Mouse (Mus musculus) macrophage (primary cell): ENCODE data around the gene Ipo5. TPM values are rescaled to one million over a fixed set of nuclear protein-coding genes. Genes with fewer than 3 reads are reported as not detected.

Experiments used
- H3K27ac ChIP-seq: fragments of 350-480 bp; formaldehyde crosslinking; 2 replicates; pipeline ENCODE4 v1.9.0; 2021
- H3K36me3 ChIP-seq: fragments of 350-480 bp; formaldehyde crosslinking; 2 replicates; pipeline ENCODE4 v1.9.0; 2021; ENCODE audit errors: inconsistent target
- H3K4me3 ChIP-seq: fragments of 350-480 bp; formaldehyde crosslinking; 2 replicates; pipeline ENCODE4 v1.9.0; 2021; ENCODE audit errors: inconsistent target
- H3K79me2 ChIP-seq: fragments of 350-480 bp; formaldehyde crosslinking; 2 replicates; pipeline ENCODE4 v1.9.0; 2021; ENCODE audit errors: inconsistent target
- WGBS: methylation state at CpG from one replicate; pipeline ENCODE4 v1.1.7; 2026; ENCODE audit warnings: inconsistent platforms; ENCODE audit not compliant: missing documents; 5-methylcytosine and 5-hydroxymethylcytosine counted together
- polyA plus RNA-seq: library from polyadenylated mRNA; stranded (reverse); fragments of 250-400 nt; gene quantifications from 3 replicates; pipeline ENCODE4 v1.2.4, GENCODE M21; 2018; ENCODE audit warnings: inconsistent platforms

Ipo5 gene
- polyA plus RNA-seq, 1 experiment from 2014 or later: 133 TPM

- Histone ChIP-seq H3K36me3 (no peaks in the 10 kb centered on the region), H3K79me2 (no peaks in the 10 kb centered on the region), H3K4me3 (no peak overlapping the region), H3K27ac (no peak overlapping the region)
- WGBS: 93% methylated on average over 11 of the region's 11 CpGs
Measured at GRCm38 (mm10) chr14:120896613-120897012, 14.4 kb upstream of the Ipo5 start.

DNA sequence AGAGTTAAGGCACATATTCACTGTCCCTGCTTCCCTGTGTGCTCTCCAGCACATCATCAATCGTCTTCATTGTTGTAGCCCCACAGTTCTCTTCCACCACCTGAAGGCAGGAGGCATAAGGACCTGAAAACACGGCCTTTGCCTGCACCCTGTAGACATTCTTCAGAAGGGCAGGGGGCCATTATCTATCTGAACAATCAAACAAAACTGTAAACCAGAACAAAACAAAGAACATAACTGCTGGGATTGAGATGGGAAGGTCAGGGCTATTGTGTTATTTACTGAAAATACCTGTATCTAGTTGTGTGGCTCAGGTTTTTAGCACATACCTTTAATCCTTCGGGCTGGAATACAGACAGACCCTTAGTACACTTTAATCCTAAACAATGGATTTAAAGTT is 12.1 kb upstream of the Ipo5 start:
- 92% methylated on average over 3 of the region's 3 CpGs for WGBS
- no peak overlapping the region for H3K27ac ChIP-seq
- H3K79me2 ChIP-seq: no peaks in the 10 kb centered on the region
- H3K36me3 ChIP-seq: no peaks in the 10 kb centered on the region
- H3K4me3 ChIP-seq: no peak overlapping the region

GRCm38 (mm10) chr14:120909396-120909795 is 1.6 kb upstream of the Ipo5 start:
- WGBS: 95% methylated on average over 3 of the region's 3 CpGs
- peaks cover 28% of the 10 kb centered on the region for H3K79me2 ChIP-seq
- H3K27ac ChIP-seq: no peak overlapping the region
- H3K36me3 ChIP-seq: no peaks in the 10 kb centered on the region
- no peak overlapping the region for H3K4me3 ChIP-seq

DNA sequence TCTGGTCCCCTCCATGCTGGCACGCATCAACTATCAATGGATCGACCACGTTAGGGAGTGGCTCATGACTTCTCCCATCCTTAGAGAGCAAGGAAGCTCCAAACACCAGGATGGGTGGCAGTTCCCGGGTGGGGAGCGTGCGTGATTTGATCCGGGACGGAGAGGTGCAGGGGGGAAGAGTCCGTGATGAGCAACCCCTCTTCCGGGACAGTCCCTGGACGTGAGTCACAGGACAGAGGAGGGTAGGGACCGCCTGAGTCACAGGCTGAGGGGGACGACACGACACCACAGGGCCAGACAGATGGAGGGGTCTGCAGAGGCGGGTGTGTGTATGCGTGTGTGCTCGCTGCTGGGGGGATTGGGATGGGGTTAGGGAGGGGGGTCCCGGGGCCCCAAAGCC is 704 bp upstream of the Ipo5 start:
- H3K27ac ChIP-seq: peak overlapping the region; percentile 43

GRCm38 (mm10) chr14:120911388-120911901 is 421 bp downstream of the Ipo5 start:
- WGBS: 0% methylated on average over 51 of the region's 63 CpGs
- H3K79me2 ChIP-seq: peaks cover 48% of the 10 kb centered on the region

More for the DNA sequence above, 704 bp upstream of the Ipo5 start:
- H3K4me3 ChIP-seq: peak overlapping the region; percentile 49
- WGBS: under 1% methylated on average over 18 of the region's 18 CpGs
- no peaks in the 10 kb centered on the region for H3K36me3 ChIP-seq
- peaks cover 37% of the 10 kb centered on the region for H3K79me2 ChIP-seq

GRCm38 (mm10) chr14:120912090-120912710 is 1.2 kb downstream of the Ipo5 start:
- 0 out of 2 replicates have a peak, but pooled peaks cover 4% of the 10 kb centered on the region for H3K36me3 ChIP-seq
- WGBS: 48% methylated on average over 11 of the region's 11 CpGs
- peak overlapping the region; percentile 75 for H3K4me3 ChIP-seq
- H3K79me2 ChIP-seq: peaks cover 56% of the 10 kb centered on the region
- peak overlapping the region; percentile 65 for H3K27ac ChIP-seq

More at GRCm38 (mm10) chr14:120911388-120911901, 421 bp downstream of the Ipo5 start:
- H3K4me3 ChIP-seq: peak overlapping the region; percentile 75
- no peaks in the 10 kb centered on the region for H3K36me3 ChIP-seq
- peak overlapping the region; percentile 65 for H3K27ac ChIP-seq

DNA sequence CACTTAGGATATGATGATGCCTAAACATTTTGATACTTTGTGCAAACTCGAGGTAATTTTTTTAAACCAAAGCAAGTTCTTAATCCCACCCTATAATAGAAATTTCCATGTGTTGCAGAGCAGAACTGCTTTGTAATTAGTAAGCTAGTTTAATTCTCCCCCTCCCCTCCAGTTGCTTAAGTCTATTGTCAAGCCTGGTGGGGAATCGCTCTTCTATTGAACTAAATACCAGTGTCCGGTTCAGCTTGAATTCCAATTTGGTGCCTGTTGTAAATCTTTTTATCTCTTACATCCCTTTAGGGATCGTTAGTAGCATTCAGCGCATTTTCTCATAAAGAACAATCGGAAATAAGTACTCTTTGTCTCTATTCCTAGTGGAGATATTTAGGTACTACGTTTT is 1.9 kb downstream of the Ipo5 start:
- 85% methylated on average over 7 of the region's 7 CpGs for WGBS
- Histone ChIP-seq H3K79me2 (peaks cover 63% of the 10 kb centered on the region), H3K36me3 (0 out of 2 replicates have a peak, but pooled peaks cover 11% of the 10 kb centered on the region), H3K27ac (no peak overlapping the region), H3K4me3 (peak overlapping the region; percentile 75; the same call in 1 of the 2 replicates)

DNA sequence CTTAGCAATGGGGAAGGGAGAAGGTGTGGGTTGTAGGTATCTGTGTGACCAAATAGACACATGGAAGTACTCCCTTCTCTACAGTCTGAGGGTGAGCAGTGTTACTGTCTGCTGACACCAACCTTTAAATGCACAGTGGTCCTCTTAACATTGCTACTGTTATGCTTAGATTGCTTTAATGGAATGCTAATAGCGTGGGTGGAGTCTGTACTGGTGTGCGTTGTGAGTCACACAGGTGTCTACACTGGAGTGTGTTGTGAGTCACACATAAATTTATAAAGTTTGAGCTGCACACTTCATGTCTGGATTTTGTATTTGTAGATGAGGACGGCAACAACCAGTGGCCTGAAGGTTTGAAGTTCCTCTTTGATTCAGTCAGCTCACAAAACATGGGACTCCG is 10.8 kb downstream of the Ipo5 start:
- 90% methylated on average over 4 of the region's 4 CpGs for WGBS

GRCm38 (mm10) chr14:120924044-120924443 is 13.0 kb downstream of the Ipo5 start:
- WGBS: 95% methylated on average over 4 of the region's 4 CpGs
- H3K79me2 ChIP-seq: peaks cover 5% of the 10 kb centered on the region; the same call in 1 of the 2 replicates
- peaks cover 47% of the 10 kb centered on the region for H3K36me3 ChIP-seq
- no peak overlapping the region for H3K4me3 ChIP-seq
- peak overlapping the region; percentile 84 for H3K27ac ChIP-seq

More for the DNA sequence above, 10.8 kb downstream of the Ipo5 start:
- no peak overlapping the region for H3K27ac ChIP-seq
- H3K79me2 ChIP-seq: peaks cover 27% of the 10 kb centered on the region
- H3K4me3 ChIP-seq: no peak overlapping the region
- peaks cover 54% of the 10 kb centered on the region; the same call in 1 of the 2 replicates for H3K36me3 ChIP-seq

DNA sequence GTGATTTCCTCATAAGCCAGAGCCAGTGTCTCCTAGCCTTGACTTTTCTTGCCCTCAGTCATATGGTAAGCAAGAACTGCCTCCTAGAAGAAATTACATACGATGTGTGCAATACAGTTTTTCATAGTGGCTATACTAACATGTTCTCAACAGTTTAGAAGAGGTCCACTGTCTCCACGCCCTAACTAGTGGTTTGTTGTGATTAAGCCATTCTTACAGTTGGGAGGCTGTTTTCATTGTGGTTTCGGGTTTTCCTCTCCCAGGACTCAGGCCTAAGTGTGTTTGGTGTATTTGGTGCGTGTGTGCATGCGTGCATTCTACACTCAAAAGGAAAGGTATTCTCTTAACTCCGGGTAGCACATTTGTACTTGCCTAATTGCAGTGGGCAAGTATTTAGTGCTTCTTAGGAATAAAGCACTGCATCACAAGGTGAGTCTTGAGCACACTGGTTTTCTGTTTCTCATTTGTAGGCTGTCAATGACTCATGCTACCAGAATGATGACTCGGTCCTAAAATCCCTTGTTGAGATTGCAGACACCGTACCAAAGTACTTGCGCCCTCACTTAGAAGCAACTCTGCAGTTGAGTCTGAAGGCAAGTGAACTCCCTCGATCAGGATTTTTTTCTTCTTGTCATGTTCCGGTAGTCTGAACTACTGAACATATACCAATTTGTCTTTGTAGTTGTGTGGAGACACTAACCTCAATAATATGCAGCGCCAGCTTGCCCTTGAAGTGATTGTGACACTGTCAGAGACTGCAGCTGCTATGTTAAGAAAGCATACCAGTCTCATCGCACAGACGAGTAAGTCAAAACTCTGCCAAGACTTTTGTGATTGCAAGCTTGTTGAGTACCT is 14.9 kb downstream of the Ipo5 start:
- Histone ChIP-seq H3K79me2 (no peaks in the 10 kb centered on the region; the same call in 1 of the 2 replicates), H3K4me3 (no peak overlapping the region), H3K36me3 (peaks cover 53% of the 10 kb centered on the region), H3K27ac (peak overlapping the region; percentile 84)
- 86% methylated on average over 14 of the region's 14 CpGs for WGBS

DNA sequence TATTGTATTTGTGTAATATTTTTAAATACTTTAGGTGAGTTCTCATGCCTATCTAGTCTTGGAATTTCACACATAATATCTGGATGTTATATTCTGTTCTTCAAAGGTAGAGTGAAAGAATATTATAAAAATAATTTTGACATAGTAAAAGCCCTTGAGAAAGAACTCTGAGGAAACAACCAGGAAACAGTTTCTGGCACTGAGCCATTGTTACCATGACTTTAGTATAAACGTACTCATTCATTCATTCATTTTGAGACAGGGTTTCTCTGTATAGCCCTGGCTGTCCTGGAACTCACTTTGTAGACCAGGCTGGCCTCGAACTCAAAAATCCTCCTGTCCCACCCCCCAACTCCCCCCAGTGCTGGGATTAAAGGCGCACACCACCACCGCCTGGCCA is 20.2 kb downstream of the Ipo5 start:
- Histone ChIP-seq H3K36me3 (peaks cover 79% of the 10 kb centered on the region), H3K27ac (no peak overlapping the region), H3K79me2 (no peaks in the 10 kb centered on the region; the same call in 1 of the 2 replicates), H3K4me3 (no peak overlapping the region)
- 92% methylated on average over 4 of the region's 4 CpGs for WGBS

DNA sequence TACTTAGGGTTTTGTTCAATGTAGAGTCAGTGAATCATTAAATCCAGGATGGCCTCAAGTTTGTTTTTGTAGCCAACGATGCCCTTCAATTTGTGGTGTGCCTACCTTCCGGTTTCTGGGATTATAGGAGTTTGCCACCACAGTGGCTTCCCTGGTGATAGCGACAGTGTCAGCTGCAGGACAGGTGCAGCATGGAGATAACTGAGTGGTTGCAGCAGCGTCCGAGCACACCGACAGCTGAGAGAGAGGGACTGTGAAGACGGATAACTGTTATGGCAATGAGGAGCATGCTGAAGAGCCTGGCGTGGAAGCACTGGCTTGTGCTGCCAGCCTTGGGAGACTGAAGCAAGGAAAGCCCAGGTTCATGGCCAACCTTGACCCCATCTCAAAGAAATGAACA is 22.6 kb downstream of the Ipo5 start:
- WGBS: 90% methylated on average over 8 of the region's 8 CpGs
- H3K36me3 ChIP-seq: peaks cover 90% of the 10 kb centered on the region

DNA sequence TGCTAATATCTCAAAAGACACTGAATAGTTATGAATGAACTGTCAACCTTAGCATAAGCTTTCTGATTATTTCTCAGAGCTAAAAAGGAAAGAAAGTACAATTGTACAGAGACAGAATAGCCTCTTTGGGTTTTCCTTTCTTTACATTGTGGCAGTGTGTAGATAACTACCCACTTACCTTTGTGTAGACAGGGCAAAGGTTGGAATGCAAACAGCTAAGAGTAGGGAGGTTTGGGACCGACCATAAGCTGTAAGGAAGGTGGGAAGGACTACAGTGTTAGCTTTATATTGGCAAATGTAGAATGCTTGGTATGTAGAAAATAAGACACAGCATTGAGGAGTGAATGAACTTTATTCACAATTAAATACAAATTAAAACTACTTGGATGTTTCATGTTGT is 26.1 kb downstream of the Ipo5 start:
- WGBS: 86% methylated on average over 1 of the region's 1 CpGs
- H3K79me2 ChIP-seq: no peaks in the 10 kb centered on the region
- H3K27ac ChIP-seq: no peak overlapping the region
- no peak overlapping the region for H3K4me3 ChIP-seq
- H3K36me3 ChIP-seq: peaks cover 97% of the 10 kb centered on the region

More for the DNA sequence above, 22.6 kb downstream of the Ipo5 start:
- Histone ChIP-seq H3K27ac (no peak overlapping the region), H3K79me2 (no peaks in the 10 kb centered on the region), H3K4me3 (no peak overlapping the region)

DNA sequence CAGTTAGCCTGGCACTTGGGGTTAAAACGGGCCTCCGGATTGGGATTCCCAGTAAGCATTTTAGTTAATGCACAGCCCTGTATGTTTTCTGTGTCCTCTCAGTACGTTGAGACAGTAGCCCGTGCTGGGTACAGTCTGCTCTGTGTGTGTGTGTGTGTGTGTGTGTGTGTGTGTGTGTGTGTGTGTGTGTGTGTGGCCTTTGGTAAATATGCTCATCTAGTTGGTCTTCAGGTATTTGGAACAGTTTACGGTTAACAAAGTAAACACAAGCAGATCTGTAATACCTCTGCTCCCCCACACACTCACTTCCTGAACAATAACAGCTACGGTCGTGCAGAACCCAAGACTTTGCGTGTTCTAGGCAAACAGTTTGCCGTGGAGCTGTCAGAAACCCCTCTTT is 31.8 kb downstream of the Ipo5 start:
- Histone ChIP-seq H3K79me2 (no peaks in the 10 kb centered on the region), H3K4me3 (no peak overlapping the region), H3K27ac (no peak overlapping the region), H3K36me3 (peaks cover 95% of the 10 kb centered on the region)
- 98% methylated on average over 9 of the region's 9 CpGs for WGBS

DNA sequence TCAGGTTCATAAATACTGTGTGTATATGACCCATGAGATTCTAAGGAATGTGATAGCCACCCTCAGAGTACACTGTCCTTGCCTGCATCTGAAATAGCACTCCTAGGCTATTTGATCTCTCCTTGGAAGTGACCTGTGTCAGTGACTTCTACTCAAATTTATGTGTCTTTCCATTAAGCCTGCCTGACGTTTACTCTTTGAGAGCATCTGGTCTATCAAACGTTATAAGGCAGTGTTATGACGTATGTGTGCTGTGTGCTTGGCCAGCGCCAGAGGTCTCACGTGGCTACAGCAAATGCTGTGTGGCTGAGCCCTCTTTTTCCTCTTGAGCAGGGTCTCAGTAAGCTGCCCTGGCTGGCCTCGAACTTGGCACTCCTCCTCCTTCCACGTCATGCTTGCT is 34.1 kb downstream of the Ipo5 start:
- Histone ChIP-seq H3K4me3 (no peak overlapping the region), H3K27ac (no peak overlapping the region), H3K79me2 (no peaks in the 10 kb centered on the region), H3K36me3 (peaks cover 80% of the 10 kb centered on the region)
- 96% methylated on average over 7 of the region's 7 CpGs for WGBS
